Mouse (Mus musculus) heart, adult 2 months (tissue): Measurements from ENCODE around the gene Carm1.

Experiments used
- CTCF ChIP-seq: fragments of 200-600 bp; IDR thresholded peaks from 2 replicates; pipeline ENCODE4 v1.8.1; 2022; ENCODE audit warnings: antibody characterized with exemption, mild to moderate bottlenecking, moderate library complexity
- EP300 ChIP-seq: fragments of 200-500 bp; IDR thresholded peaks from 2 replicates; pipeline ENCODE4 v1.6.1; 2011; ENCODE audit warnings: low read depth, low read length, control low read depth; ENCODE audit not compliant: insufficient read depth
- POLR2A ChIP-seq: fragments of 200-500 bp; IDR thresholded peaks from 2 replicates; pipeline ENCODE4 v1.6.1; 2011; ENCODE audit warnings: mild to moderate bottlenecking, low read depth, low read length, control low read depth; ENCODE audit not compliant: insufficient read depth

- TF ChIP-seq CTCF (no peak), POLR2A (no peak), EP300 (no peak)
These were observed 46.5 kb downstream of the Carm1 start for GRCm38 (mm10) chr9:21593122-21593721.
